Mouse (Mus musculus) common myeloid progenitor, adult 5-6 weeks (primary cell): ENCODE results near the gene Usp50. TPM values are rescaled to one million over a fixed set of nuclear protein-coding genes. Genes with fewer than 3 reads are reported as not detected.

Source experiments
- ATAC-seq: replicated peaks from 2 replicates; pipeline ENCODE4 v1.8.0; 2016; ENCODE audit warnings: low read depth, mild to moderate bottlenecking, moderate TSS enrichment, inconsistent platforms; ENCODE audit not compliant: poor library complexity, severe bottlenecking
- total RNA-seq: library from RNA; stranded (forward); fragments of 200-1000, 187-1606 nt; gene quantifications from 2 replicates; pipeline ENCODE4 v1.2.3, GENCODE M21; 2017

Usp50 gene
- total RNA-seq, 1 experiment from 2014 or later: 0.32 TPM

DNA sequence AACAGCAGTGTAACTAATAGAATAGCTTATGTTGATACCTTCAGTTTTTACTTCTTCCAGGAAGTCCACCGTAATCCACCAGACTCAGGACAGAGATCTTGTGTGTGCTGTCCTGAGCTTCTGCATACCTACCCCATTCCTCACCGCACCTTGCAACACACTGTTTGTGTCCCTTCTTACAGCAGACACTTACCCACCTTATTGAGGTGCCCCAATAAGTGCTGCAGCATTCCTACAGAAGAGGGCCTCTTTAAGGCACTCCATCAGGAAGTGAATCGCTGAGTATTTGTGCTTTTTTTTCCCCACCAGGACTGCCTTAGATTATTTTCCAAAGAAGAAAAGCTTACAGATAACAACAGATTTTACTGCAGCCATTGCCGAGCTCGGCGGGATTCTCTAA lies 27.6 kb downstream of the Usp50 start:
- no peak for ATAC-seq

DNA sequence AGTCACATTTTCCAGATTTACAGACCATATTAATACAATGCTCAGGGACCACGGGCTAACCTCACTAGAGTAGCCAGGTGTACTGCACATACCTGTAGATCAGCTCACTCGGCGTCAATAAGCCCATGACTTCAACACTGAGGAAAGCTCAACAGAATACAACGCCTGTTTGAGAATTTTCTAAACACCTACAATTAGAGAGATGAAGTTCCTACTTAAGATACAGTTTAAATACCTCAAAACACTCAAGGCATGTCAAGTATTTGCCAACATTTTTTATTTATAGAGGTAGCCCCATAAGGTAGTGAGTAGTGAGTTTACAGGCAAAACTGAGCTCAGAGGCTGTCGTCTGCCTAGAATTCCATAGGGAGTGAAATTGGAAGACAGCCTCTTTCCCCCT lies 39.9 kb downstream of the Usp50 start:
- ATAC-seq: no peak

DNA sequence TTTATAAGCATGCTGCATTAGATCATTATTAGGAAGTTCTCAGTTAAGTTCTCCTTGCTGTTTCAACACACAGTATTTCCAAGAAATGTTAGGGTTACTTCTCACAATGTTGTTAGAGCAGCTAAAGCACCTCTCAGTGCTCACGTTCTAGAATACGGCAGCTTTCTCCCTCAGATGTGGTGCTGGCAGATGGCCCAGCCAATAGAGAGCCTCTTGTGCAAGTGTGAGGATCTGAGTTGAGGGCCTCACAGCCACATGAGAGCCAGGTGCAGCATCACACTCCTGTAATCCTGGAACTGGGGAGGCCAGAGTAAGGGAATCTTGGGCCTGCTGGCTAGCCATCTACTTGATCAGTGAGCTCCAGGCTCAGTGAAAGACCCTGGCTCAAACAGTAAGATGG lies 43.0 kb downstream of the Usp50 start:
- ATAC-seq: no peak

DNA sequence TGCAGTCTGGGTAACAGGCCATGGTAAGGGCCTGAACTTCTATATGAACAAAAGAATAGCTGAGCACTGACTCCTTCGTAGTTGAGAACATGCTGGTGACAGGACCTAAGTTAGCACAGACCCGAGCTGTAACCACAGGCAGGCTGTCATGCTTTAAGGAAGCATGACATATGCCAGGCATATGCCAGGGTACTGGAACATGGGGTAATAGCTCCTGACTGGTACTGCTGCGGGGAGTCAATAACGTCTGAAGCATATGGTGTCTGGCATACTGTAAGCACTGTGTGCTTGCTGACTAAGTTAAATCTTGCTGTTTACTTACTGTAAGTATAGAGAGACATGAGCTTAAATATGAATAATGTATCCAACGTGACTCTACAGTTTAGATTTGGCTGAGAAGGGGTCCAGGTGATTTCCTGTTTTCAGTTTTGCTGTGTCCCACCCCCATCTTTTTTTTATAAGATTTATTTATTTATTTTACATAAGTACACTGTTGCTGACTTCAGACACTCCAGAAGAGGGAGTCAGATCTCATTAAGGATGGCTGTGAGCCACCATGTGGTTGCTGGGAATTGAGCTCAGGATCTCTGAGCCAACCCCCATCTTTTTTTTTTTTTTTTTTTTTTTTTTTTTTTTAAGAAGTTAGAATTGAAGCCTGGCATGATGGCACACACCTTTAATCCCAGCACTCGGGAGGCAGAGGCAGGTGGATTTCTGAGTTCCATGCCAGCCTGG lies 47.8 kb downstream of the Usp50 start:
- no peak for ATAC-seq

DNA sequence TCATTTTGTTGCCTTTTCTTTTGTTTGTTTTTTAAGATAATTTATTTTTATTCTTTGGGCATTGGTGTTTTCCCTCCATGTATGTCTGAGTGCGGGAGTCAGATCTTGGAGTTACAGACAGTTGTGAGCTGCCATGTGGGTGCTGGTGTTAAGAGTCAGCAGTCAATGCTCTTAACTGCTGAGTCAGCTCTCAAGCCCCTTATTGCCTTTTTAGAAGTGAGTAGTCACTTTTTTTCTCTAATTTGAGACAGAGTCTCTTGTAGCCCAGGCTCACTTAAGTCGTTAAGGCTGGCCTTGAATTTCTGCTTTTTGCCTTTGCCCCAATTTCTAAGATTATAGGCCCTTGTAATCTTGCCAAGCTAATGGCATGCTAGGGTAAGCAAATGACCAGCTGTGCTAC lies 52.8 kb downstream of the Usp50 start:
- no peak for ATAC-seq

DNA sequence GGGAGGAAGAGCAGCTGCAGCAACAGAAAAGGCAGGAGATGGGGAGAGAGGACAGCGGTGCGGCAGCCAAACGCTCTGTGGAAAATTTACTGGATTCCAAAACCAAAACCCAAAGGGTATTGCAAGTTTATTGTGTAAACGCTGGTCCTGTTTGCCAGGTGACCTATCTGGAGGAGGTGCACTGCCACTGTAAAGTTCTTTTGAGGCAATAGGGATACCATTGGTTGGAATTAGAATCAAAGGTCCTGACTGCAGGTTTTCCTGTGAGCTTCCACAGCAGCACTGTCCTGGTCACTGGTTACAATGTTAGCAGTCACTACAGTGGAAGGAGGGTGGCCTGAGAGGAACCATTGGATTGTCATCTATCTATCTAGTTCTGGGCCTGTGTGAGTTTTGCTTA lies 54.1 kb downstream of the Usp50 start:
- ATAC-seq: no peak

DNA sequence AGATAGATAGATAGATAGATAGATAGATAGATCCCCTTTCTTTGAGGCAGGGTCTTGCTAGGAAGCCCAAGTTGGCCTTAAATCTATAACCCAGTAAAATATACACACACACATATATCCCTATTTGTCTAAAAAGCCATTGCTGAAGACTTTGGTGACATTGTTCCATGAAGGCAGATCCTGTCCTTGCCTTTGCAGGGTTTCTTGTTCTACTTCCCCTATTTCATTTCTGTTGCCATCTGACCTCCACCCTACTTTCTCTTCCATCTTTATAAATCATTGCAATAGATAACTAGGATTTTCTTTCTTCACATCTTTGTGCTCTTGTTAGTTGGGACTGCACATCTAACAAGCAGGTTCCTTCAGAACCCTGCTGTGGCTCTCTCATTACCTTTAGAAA lies 70.3 kb downstream of the Usp50 start:
- 0 out of 2 replicates have a peak, but pooled peaks have one; percentile 11 for ATAC-seq

DNA sequence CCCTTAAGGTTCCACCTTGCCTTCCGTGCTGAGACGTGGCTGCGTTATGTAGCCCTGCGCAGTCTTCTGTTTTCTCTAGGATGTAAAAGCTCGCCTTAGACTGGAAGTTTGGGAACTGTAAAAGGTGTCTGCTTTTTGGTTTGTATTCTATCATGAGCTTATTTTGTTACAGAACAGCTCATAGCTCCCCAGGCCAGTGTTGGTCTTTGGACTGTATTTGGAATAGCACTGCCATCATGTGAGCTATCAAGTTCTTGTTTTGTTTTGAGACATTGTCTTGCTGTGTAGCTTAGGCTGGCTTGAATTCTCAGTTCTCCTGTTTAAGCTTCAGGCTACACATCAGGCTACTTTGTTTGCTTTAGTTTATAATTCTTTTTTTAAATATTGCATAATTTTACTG lies 70.7 kb downstream of the Usp50 start:
- no peak for ATAC-seq

DNA sequence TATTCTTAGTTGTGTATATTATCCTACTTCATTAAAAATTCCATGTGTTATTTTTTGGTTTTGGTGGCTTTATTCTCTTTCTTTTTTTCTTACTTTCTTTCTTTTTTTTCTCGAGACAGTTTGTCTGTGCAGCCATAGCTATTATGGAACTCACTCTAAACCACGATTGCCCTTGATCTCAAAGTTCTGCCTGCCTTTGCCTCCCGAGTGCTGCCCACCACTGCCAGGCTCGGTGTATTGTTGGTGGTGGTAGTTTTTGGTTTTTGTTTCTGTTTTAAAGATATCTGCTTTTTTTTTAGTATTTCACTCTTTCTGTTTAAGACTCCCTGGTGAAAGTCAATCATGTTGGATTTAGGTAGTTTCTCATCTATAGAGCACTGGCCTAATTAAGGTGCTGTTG lies 74.9 kb downstream of the Usp50 start:
- no peak for ATAC-seq

DNA sequence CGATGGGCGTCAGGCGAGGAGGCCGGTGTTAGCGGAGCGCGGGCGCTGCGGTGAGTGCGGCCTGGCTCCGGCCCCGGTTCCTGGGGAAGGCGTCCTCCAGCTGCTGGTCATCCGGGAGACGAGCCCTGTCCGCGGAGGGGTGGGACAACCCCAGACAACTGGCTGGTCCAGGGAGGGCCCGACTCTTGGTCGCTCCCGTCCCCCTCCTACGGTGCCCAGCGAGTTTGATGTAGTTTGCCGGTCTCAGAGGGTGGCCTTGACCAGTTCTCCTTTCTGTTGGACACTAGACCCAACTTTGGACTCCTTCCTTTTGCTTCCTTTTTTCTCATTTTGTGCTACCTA lies 75.9 kb downstream of the Usp50 start:
- no peak for ATAC-seq

DNA sequence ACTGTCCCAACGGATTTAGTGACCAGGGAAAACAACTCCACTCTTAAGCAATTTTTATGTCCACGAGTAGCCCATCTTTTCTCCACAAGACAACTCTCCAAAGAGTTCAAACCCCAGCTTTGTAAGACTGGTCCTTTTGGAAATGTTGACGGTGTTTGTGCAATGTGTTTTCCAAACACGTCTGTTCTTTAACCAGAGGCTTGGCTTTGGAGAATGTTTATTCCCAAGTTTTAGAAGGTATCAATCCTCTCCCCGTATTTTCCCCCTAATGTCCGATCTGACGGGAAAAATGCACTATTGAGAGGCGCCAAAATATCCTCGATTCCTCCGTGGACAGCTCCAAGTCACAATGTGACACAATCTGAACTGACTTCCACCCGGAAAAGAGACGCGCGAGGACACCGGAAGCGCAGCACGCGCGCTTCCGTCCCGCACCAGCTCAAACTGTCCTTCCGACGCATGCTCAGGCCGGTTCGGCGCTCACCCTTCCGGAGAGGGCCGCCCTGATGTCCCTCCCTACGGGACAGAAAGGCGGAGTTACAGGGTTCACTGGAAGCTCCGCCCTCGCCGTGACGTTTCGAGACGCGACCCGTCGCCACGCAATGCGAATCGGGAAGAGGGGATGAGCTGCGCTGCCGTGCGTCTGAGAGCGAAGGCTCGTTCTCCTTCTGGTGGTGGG lies 76.4 kb downstream of the Usp50 start, which contains the start of gene Usp8:
Gene Usp8, plus strand, starts transcription at position 570 of the 679 bp plus-strand sequence.
- ATAC-seq: peak; percentile 98

DNA sequence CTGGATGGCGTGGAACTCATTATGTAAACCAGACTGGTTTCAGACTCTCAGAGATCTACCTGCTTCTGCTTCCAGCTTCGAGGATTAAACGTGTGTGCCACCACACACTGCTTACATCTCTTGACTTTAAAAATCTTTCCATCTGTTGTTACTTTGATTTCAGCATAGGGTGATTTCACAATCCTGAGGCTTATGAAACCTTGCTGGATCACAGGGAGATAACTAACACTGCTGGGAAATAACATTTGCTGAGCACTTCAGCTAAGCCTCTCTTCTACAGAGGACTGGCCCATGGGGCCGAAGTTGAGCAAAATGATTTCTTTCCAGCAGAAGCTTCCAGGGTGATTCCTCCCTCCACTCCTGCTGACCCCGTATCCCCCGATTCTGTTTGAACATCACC lies 88.0 kb downstream of the Usp50 start:
- ATAC-seq: peak; percentile 50

DNA sequence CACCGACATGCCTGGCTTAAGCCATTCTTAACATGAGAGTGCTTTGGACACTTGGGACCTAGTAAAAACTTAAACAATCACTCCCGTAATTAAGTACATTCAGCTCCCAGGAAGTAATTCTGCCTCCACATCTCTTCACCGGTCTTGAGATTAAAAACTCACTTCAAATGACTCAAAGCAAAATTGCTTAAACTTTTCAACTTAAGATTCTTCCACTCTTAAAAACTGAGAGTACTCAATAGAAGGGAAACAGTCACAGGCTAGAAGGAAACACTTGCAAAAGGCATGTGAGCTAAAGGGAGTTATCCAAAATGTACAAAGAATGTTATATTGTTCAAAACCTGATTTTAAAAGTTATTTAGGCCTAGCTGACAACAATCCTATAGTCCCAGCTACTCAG lies 92.0 kb downstream of the Usp50 start:
- no peak for ATAC-seq

DNA sequence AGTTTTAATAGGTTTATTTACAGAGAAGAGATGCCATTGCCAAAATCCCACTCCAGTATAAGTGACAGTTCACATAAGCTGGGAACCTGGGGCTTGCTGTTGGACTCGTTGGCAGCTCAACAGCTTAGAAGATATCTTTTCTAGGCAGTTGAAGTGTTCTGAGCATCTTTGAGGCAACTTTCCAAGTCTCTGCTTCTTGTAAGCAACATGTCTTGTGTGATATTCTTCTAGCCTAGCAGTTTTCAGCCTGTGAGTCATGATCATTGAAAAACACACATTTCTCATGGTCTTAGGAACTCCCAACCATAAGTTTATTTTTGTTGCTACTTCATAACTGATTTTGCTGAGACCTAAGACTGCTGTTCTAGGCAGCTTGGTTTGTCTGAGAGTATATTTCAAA lies 100.3 kb downstream of the Usp50 start:
- no peak for ATAC-seq

DNA sequence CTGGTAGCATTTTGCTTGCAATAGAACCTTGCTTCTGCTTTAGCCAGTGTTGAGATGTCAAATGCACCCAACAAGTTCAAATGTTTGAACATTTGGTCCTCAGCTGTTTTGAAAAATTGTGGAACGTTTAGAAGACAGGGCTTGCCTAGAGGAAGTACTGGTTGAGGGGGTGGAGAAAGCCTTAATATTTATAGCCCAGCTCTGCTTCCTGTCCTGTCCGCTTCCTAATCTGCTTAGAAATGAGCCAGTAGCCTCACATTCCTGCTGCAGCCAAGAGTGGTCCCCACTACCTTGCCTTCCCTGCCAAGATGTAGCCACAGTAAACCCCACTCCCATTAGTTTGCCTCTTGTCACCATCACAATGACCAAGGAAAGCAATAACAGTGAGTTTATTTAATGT lies 100.9 kb downstream of the Usp50 start:
- ATAC-seq: peak; percentile 78

DNA sequence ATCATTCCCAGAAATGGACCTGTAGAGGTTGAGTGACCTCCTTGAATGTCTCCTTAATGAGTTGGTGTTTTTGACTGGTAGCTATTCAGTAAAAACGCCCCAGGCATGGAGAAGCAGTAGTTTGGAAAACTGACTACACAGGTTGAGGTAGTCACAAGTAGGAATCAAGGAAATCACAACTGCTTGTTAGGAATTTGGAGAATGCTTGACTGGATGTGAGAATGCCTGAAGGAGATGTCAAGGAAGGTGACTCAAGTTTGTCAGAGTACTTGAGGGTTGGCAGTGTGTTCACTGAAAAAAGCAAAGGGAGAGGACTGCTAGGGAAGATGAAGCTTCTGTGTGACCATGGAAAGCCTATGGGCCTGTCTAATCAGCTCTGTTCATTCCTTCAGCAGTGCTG lies 105.9 kb downstream of the Usp50 start:
- ATAC-seq: no peak

DNA sequence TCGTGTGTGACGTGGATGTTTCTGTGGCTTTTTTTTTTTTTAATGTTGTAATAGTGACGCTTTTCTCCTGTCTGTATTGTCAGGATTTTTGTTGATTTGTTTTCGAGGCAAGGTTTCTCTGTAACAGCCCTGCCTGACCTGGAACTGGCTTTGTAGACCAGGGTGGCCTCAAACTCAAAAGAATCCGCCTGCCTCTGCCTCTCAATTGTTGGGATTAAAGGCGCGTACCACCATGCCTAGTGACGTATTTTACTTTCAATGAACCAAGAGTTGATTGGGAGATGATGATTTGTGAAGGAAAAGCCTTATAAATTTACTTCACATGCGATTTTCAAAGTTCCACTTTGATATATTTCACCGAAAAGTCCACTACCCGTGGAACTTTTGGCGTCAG lies 107.2 kb downstream of the Usp50 start, which contains the start of gene Gabpb1:
Gene Gabpb1, minus strand, starts transcription at position 216 of the 394 bp plus-strand sequence.
- no peak for ATAC-seq

DNA sequence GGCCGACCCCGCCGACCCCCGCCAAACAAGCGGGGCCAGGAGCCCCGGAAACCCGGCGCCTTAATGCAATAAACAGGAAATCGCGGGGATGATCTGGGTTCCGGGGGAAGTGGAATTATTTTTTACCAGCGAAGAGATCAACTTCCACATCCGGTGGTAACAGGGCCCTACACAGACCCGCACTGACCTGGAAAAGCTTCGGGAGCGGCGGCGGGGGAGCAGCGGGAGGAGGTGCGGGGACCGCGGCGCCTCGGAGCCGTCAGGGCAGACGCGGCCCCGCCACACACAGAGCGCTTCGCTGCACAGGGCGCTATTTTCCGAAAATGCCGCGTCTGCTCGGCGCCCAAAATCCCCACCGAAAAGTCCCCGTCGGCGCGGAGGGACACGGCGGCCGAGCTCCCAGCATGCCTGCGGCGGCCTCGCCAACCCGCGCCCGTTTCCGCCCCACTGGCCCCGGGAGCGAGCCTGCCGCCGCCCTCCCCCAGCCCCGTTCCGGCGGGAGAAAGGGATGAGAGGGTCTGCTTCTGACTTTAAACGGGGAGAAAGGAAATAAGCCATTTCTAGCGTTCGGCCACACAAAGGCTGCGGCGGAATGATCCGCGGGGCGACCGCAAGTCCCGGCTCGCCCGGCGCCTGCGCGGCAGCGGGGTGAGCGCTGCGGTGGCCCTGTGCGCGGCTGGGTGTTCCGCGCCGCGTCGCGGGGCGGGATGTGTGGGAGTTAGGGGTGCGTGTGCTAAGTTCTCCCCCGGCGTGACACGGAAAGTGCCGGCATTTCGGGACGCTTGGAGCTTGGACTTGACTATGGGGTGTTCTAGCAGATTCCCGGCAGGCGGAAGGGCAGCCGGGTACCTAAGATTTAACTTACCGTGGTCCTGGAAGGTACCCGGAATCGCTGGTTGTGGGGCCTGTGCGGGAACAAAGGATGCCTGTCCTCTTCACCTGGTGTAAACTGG lies 107.8 kb downstream of the Usp50 start:
- ATAC-seq: peak; percentile 64

DNA sequence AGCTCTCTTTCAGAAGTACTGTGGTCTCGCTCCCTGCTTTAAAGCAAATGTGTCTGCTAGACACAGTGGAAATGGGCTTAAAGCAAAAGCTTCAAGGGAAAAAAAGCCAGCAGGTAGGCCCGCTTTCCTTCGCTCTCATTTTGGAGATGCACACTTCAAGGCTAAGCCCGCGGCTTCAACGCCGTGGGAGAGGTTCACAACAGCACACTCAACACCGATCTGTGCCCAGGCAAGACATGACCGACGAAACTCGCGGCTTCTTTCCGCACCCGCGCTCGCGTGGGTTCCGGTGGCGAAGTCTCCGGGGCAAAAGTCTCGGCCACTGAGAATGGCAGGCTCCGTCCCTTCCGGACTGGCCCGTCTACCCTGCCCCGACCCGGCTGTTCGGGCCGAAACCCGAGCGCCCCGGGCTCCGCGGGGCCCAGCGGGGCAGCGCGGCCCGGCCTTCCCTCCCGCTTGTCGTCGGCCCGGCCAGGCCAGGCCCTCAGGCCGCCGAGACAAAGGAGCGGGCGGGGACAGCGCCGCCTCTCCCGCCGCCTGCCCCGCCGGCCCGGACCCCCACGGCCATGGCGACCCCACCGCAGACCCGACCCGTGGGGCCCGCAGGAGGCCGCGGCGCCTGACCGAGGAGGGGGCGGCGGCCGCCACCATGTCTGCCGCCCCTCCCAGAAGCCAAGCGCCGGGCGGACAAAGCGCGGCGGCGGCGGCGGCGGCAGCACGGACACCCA lies 108.7 kb downstream of the Usp50 start:
- no peak for ATAC-seq
